Mouse (Mus musculus) left cerebral cortex, adult 2 months (tissue): Measurements from ENCODE around the gene Them7. TPM values are rescaled to one million over a fixed set of nuclear protein-coding genes. Genes with fewer than 3 reads are reported as not detected.

Source experiments
- DNase-seq, 2 experiments: peaks; one replicate each; pipeline ENCODE4 v3.0.0; 2021 to 2022; ENCODE audit warnings: low spot score in 2 of 2, mixed read lengths in 1 of 2; ENCODE audit errors: extremely low spot score in 1 of 2
- H3K27ac ChIP-seq: fragments of 200-600 bp; 2 replicates; pipeline ENCODE4 v1.8.1; 2022
- H3K4me3 ChIP-seq: fragments of 200-600 bp; 2 replicates; pipeline ENCODE4 v1.8.1; 2022
- CTCF ChIP-seq: fragments of 200-600 bp; IDR thresholded peaks from 2 replicates; pipeline ENCODE4 v1.8.1; 2022; ENCODE audit warnings: antibody characterized with exemption, mild to moderate bottlenecking, moderate library complexity
- intact Hi-C: fragments of 180-260 bp; cut with DNase I; formaldehyde crosslinking; loops from one replicate; pipeline ENCODE4 v1.15.1; 2025
- total RNA-seq, 2 experiments: library from RNA; stranded (reverse); gene quantifications; 2 replicates each; pipeline ENCODE4 v1.2.3; 2021

Them7 gene
- total RNA-seq, 2 experiments from 2014 or later = not detected

- H3K4me3 ChIP-seq = no peak overlapping the region
- no peak for TF ChIP-seq CTCF
- DNase-seq = no peak
- H3K27ac ChIP-seq = no peak overlapping the region
- intact Hi-C loops = loop anchor here (10.0 kb wide), 1 partner anchor 553 kb away; no protein-coding TSS in a partner anchor
Measured at GRCm38 (mm10) chr2:105237841-105238240, 13.7 kb downstream of the Them7 start.

- DNase-seq = peak; percentile 15 to 19
- peak; percentile 72 for TF ChIP-seq CTCF
- H3K4me3 ChIP-seq = no peak overlapping the region
- H3K27ac ChIP-seq = no peak overlapping the region
- intact Hi-C loops = loop anchor here (10.0 kb wide), 1 partner anchor 554 kb away; no protein-coding TSS in a partner anchor
Measured at GRCm38 (mm10) chr2:105238775-105239174, 14.7 kb downstream of the Them7 start.

GRCm38 (mm10) chr2:105240631-105241030 lies 16.5 kb downstream of the Them7 start:
- no peak for TF ChIP-seq CTCF
- no peak for DNase-seq
- no peak overlapping the region for H3K27ac ChIP-seq
- intact Hi-C loops = no loop called here
- no peak overlapping the region for H3K4me3 ChIP-seq

- no peak for TF ChIP-seq CTCF
- Histone ChIP-seq H3K27ac (no peak overlapping the region), H3K4me3 (no peak overlapping the region)
- no peak for DNase-seq
- intact Hi-C loops = no loop called here
Measured at GRCm38 (mm10) chr2:105242940-105243339, 18.8 kb downstream of the Them7 start.

- Histone ChIP-seq H3K27ac (no peak overlapping the region), H3K4me3 (no peak overlapping the region)
- intact Hi-C loops = no loop called here
- DNase-seq = no peak
- no peak for TF ChIP-seq CTCF
Measured at GRCm38 (mm10) chr2:105244733-105245132, 20.6 kb downstream of the Them7 start.

GRCm38 (mm10) chr2:105251978-105252377 lies 27.9 kb downstream of the Them7 start:
- TF ChIP-seq CTCF = no peak
- no peak overlapping the region for H3K4me3 ChIP-seq
- no peak for DNase-seq
- no peak overlapping the region for H3K27ac ChIP-seq
- intact Hi-C loops = loop anchor here (10.0 kb wide), 1 partner anchor 943 kb away; no protein-coding TSS in a partner anchor

GRCm38 (mm10) chr2:105252824-105253223 lies 28.7 kb downstream of the Them7 start:
- no peak for TF ChIP-seq CTCF
- H3K27ac ChIP-seq = no peak overlapping the region
- intact Hi-C loops = loop anchor here (10.0 kb wide), 1 partner anchor 942 kb away; no protein-coding TSS in a partner anchor
- H3K4me3 ChIP-seq = no peak overlapping the region
- no peak for DNase-seq

- no peak for TF ChIP-seq CTCF
- H3K27ac ChIP-seq = no peak overlapping the region
- no peak for DNase-seq
- intact Hi-C loops = loop anchor here (5.0 to 10.0 kb wide), 4 partner anchors 57 to 1062 kb away; no protein-coding TSS in a partner anchor
- H3K4me3 ChIP-seq = no peak overlapping the region
Measured at GRCm38 (mm10) chr2:105255457-105255856, 31.3 kb downstream of the Them7 start.

GRCm38 (mm10) chr2:105256427-105257071 lies 32.4 kb downstream of the Them7 start:
- H3K4me3 ChIP-seq = no peak overlapping the region
- peak; percentile 46 for TF ChIP-seq CTCF
- DNase-seq = no peak
- H3K27ac ChIP-seq = no peak overlapping the region
- intact Hi-C loops = loop anchor here (1.0 to 10.0 kb wide), 5 partner anchors 56 to 1061 kb away; no protein-coding TSS in a partner anchor

- no peak for TF ChIP-seq CTCF
- Histone ChIP-seq H3K27ac (no peak overlapping the region), H3K4me3 (no peak overlapping the region)
- DNase-seq = no peak
- intact Hi-C loops = loop anchor here (5.0 to 10.0 kb wide), 4 partner anchors 55 to 1060 kb away; no protein-coding TSS in a partner anchor
Measured at GRCm38 (mm10) chr2:105257376-105257775, 33.3 kb downstream of the Them7 start.

GRCm38 (mm10) chr2:105261335-105261734 lies 37.2 kb downstream of the Them7 start:
- no peak for DNase-seq
- no peak overlapping the region for H3K27ac ChIP-seq
- intact Hi-C loops = no loop called here
- H3K4me3 ChIP-seq = no peak overlapping the region
- TF ChIP-seq CTCF = no peak

- H3K27ac ChIP-seq = no peak overlapping the region
- no peak for DNase-seq
- intact Hi-C loops = no loop called here
- no peak overlapping the region for H3K4me3 ChIP-seq
- no peak for TF ChIP-seq CTCF
Measured at GRCm38 (mm10) chr2:105263219-105263618, 39.1 kb downstream of the Them7 start.
